9 mouse cellular contexts compared by ENCODE assay signal in the genomic region with DNA sequence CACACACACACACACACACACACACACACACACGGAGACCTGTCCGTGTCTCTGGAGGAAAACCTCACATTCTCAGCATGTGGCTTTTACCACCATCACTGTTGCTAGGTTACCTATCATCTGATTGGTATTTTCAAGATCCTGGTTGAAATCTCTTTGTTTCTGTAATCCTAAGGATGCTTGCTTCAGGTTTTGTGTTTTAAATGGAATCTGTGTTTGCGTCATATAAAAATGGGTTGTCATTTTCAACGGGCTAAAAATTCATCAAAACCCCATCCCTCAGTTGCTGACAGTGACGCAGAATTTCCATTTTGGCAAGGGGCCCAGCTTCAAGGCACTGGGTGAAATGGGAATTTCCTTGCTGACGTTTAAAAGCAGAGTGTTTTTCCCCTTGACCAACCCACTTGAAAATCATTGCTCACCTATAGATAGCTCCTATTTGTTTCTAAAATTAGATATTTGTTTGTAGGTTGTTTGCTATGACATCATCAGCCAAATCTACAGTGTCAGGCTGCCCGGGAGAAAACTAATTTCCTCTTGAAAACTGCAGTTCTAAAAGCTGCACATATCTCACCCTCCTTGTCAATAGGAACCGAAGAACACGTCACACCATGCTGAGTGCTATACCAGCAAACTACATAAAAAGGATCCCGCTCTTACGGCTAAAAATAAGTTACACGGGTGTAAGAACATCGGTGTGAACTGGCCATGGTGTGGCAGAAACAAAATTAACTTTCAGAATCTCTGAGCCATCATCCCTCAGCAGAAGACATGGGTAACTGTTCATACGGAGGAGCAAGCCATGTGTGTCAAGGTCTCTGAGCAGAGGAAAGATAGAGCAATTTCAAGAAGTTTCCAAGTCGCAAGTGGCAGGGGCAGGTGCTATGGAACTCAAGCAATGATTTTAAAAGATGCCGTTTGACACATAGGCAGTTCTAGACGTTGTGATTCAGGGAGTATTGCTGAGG. TPM values are rescaled to one million over a fixed set of nuclear protein-coding genes. Genes with fewer than 3 reads are reported as not detected.
DNase-seq lines count a peak whose midpoint lies in the region; ATAC-seq and TF ChIP-seq lines count a peak whose summit lies in the region.
"Had no signal": no experiment of that assay in that cellular context is flagged by ENCODE, and none has a peak within 500 bp of the region (broad histone marks: within the 10 kb centered on the region; RNA-seq: fewer than 3 reads in every experiment).

No protein-coding gene starts in this region.

- H3K36me3 ChIP-seq in midbrain, embryonic 16.5 days (ENCODE audit: control insufficient read depth, insufficient read depth, low read length) = no peaks in the 10 kb centered on the region
- H3K36me3 ChIP-seq in midbrain, embryonic 13.5 days = no peaks in the 10 kb centered on the region
- no peaks in the 10 kb centered on the region for H3K36me3 ChIP-seq in heart, postnatal 0 days (replicated peaks; ENCODE audit: control insufficient read depth, insufficient read depth, low read length)

- H3K9ac ChIP-seq in midbrain, embryonic 16.5 days (ENCODE audit: low read depth, low read length) = no peak overlapping the region
- no peak overlapping the region for H3K9ac ChIP-seq in midbrain, embryonic 13.5 days (replicated peaks)
- no peak overlapping the region for H3K9ac ChIP-seq in heart, postnatal 0 days (replicated peaks; ENCODE audit: low read depth, low read length)

- no peaks in the 10 kb centered on the region for H3K27me3 ChIP-seq in cerebellum, adult 2 months (ENCODE audit: control insufficient read depth, insufficient read depth, low read length)
- H3K27me3 ChIP-seq in midbrain, embryonic 16.5 days (ENCODE audit: control insufficient read depth, insufficient read depth, low read depth, low read length) = no peaks in the 10 kb centered on the region
- no peaks in the 10 kb centered on the region for H3K27me3 ChIP-seq in midbrain, embryonic 13.5 days
- no peaks in the 10 kb centered on the region for H3K27me3 ChIP-seq in heart, postnatal 0 days (ENCODE audit: control insufficient read depth, insufficient read depth, low read length)

- no peak overlapping the region for H3K4me2 ChIP-seq in midbrain, embryonic 16.5 days (ENCODE audit: low read length)
- H3K4me2 ChIP-seq in midbrain, embryonic 13.5 days (replicated peaks) = no peak overlapping the region
- H3K4me2 ChIP-seq in heart, postnatal 0 days (ENCODE audit: low read depth, low read length) = peak overlapping the region; percentile 21; the same call in 1 of the 2 replicates

- no peak overlapping the region for H3K4me3 ChIP-seq in cerebellum, adult 2 months (replicated peaks; ENCODE audit: insufficient read depth, low read depth, low read length)
- no peak overlapping the region for H3K4me3 ChIP-seq in midbrain, embryonic 16.5 days (ENCODE audit: low read depth, low read length)
- no peak overlapping the region for H3K4me3 ChIP-seq in midbrain, embryonic 13.5 days (replicated peaks)
- H3K4me3 ChIP-seq in heart, postnatal 0 days (ENCODE audit: low read depth, low read length) = no peak overlapping the region

- TF ChIP-seq EP300 in heart, postnatal 0 days (IDR thresholded peaks at IDR 0.05; ENCODE audit: low read depth) = no peak

- TF ChIP-seq CTCF in cerebellum, adult 2 months (IDR thresholded peaks at IDR 0.05; ENCODE audit: borderline replicate concordance, insufficient read depth, low read depth, low read length) = no peak
- no peak for TF ChIP-seq CTCF in heart, postnatal 0 days (IDR thresholded peaks at IDR 0.05; ENCODE audit: low read depth)

- no peak overlapping the region for H3K27ac ChIP-seq in cerebellum, adult 2 months (ENCODE audit: insufficient read depth, low read length)
- peak overlapping the region; percentile 67 for H3K27ac ChIP-seq in midbrain, embryonic 16.5 days (ENCODE audit: low read length)
- no peak overlapping the region for H3K27ac ChIP-seq in midbrain, embryonic 13.5 days
- H3K27ac ChIP-seq in heart, postnatal 0 days (ENCODE audit: low read depth) = no peak overlapping the region
- H3K27ac ChIP-seq: macrophage had no signal

- no peaks in the 10 kb centered on the region for H3K9me3 ChIP-seq in midbrain, embryonic 16.5 days (replicated peaks; ENCODE audit: control insufficient read depth, low read length, poor library complexity, severe bottlenecking)
- H3K9me3 ChIP-seq in midbrain, embryonic 13.5 days = no peaks in the 10 kb centered on the region
- no peaks in the 10 kb centered on the region for H3K9me3 ChIP-seq in heart, postnatal 0 days (replicated peaks; ENCODE audit: control insufficient read depth, low read length)

- no peak for TF ChIP-seq POLR2A in cerebellum, adult 2 months (IDR thresholded peaks at IDR 0.05; ENCODE audit: borderline replicate concordance, insufficient read depth, low read length)

- 53% methylated on average over 17 of the region's 17 CpGs for WGBS in cerebellum, adult 2 months
- WGBS in midbrain, embryonic 16.5 days = 59% methylated on average over 17 of the region's 17 CpGs
- WGBS in midbrain, embryonic 13.5 days = 70% methylated on average over 17 of the region's 17 CpGs
- WGBS in heart, postnatal 0 days = 31% methylated on average over 17 of the region's 17 CpGs

- peak; percentile 51 to 60 for DNase-seq in cerebellum, postnatal 14 days
- DNase-seq in cerebellum, adult 2 months = no peak
- DNase-seq in heart, postnatal 0 days (ENCODE audit: low spot score) = peak; percentile 43
- peak; percentile 6 for DNase-seq in skeletal muscle tissue, adult 2 months (ENCODE audit: low read depth, low spot score)
- DNase-seq in kidney, adult 8-10 months = no peak

- no peaks in the 10 kb centered on the region for H3K4me1 ChIP-seq in cerebellum, adult 2 months (ENCODE audit: control insufficient read depth, insufficient read depth, low read length)
- H3K4me1 ChIP-seq in midbrain, embryonic 16.5 days (ENCODE audit: control insufficient read depth, insufficient read depth, low read length) = peaks cover 12% of the 10 kb centered on the region
- peaks cover 7% of the 10 kb centered on the region for H3K4me1 ChIP-seq in midbrain, embryonic 13.5 days (replicated peaks)
- peaks cover 17% of the 10 kb centered on the region; the same call in 1 of the 2 replicates for H3K4me1 ChIP-seq in heart, postnatal 0 days (ENCODE audit: control insufficient read depth, insufficient read depth)

- ATAC-seq in midbrain, embryonic 16.5 days = peak; percentile 82
- no peak for ATAC-seq in midbrain, embryonic 13.5 days
- ATAC-seq in heart, postnatal 0 days (ENCODE audit: insufficient read depth, low read depth) = no peak
- ATAC-seq in monocyte, adult 5-6 weeks (replicated peaks; ENCODE audit: insufficient number of reproducible peaks, low FRiP score, low TSS enrichment, poor library complexity, severe bottlenecking) = no peak

RNA-seq across cellular contexts. Expression of a gene that starts 47.4 kb away (rescaled TPM):
- polyA plus RNA-seq in cerebellum, adult 2 months (2012; rRNA removed) = 19.1 and 21.1 TPM in 2 replicates
- 3.2 and 3.4 TPM in 2 replicates for polyA plus RNA-seq in midbrain, embryonic 16.5 days (2015; fragmentation: Nextera tagmentation; extraction: Ambion mirVana)
- polyA plus RNA-seq in midbrain, embryonic 13.5 days (2015; fragmentation: Nextera tagmentation; extraction: Ambion mirVana) = 1.1 and 2.0 TPM in 2 replicates
- 2.7 TPM in 1 of 2 replicates, not detected in the other for total RNA-seq in heart, postnatal 0 days (2014; rRNA removed; ENCODE audit: low replicate concordance)
- 0.07 and 0.12 TPM in 2 replicates for polyA plus RNA-seq in heart, postnatal 0 days (2015; fragmentation: Nextera tagmentation; extraction: Ambion mirVana)
- 51.1 to 76.6 TPM (median 54.2 TPM) in 3 replicates for total RNA-seq in monocyte, adult 5-6 weeks (2017)

Comparison
In these comparisons a context has a peak if more than half of its experiments do, and no peak if none do; other contexts are left out.
1. DNase-seq: peak in cerebellum, postnatal 14 days (2 of 2), heart, postnatal 0 days (single experiment) and skeletal muscle tissue, adult 2 months (single experiment); none in cerebellum, adult 2 months (0 of 2) and kidney, adult 8-10 months (0 of 2).